Mouse (Mus musculus) cerebellum, adult 2 months (tissue): ENCODE results near the gene Olfr1107. TPM values are rescaled to one million over a fixed set of nuclear protein-coding genes. Genes with fewer than 3 reads are reported as not detected.

Source experiments
- DNase-seq, 2 experiments: peaks; one replicate each; pipeline ENCODE4 v3.0.0; 2021
- H3K27ac ChIP-seq: fragments of 200-500 bp; 2 replicates; pipeline ENCODE4 v1.5.1; 2012; ENCODE audit warnings: low read length, control low read depth, inconsistent platforms; ENCODE audit not compliant: insufficient read depth
- H3K27me3 ChIP-seq: fragments of 200-500 bp; 2 replicates; pipeline ENCODE4 v1.6.1; 2012; ENCODE audit warnings: inconsistent platforms, mild to moderate bottlenecking, low read length, moderate library complexity; ENCODE audit not compliant: control insufficient read depth, insufficient read depth
- H3K4me1 ChIP-seq: fragments of 200-500 bp; 2 replicates; pipeline ENCODE4 v1.6.1; 2011; ENCODE audit warnings: low read length; ENCODE audit not compliant: control insufficient read depth, insufficient read depth
- H3K4me3 ChIP-seq: fragments of 200-500 bp; replicated peaks from 2 replicates; pipeline ENCODE3; 2011; ENCODE audit warnings: mild to moderate bottlenecking, low read depth, low read length, control low read depth; ENCODE audit not compliant: insufficient read depth
- CTCF ChIP-seq: fragments of 200-500 bp; IDR thresholded peaks from 2 replicates; pipeline ENCODE4 v1.5.1; 2011; ENCODE audit warnings: low read depth, mild to moderate bottlenecking, control low read depth, low read length, moderate library complexity, borderline replicate concordance; ENCODE audit not compliant: insufficient read depth
- POLR2A ChIP-seq: fragments of 200-500 bp; IDR thresholded peaks from 2 replicates; pipeline ENCODE4 v1.6.1; 2011; ENCODE audit warnings: low read length, control low read depth, borderline replicate concordance; ENCODE audit not compliant: insufficient read depth
- WGBS: fragments of 180-500 bp; shearing (Covaris S2); methylation state at CpG from one replicate; pipeline ENCODE4 v1.1.7; 2018; 5-methylcytosine and 5-hydroxymethylcytosine counted together
- polyA plus RNA-seq: library from polyadenylated mRNA; depleted of rRNA; stranded (reverse); fragments of >200 nt; gene quantifications from 2 replicates; pipeline ENCODE4 v1.2.3, GENCODE M21; 2012; rRNA removed

Olfr1107 gene
- not detected in 2 replicates for polyA plus RNA-seq

GRCm38 (mm10) chr2:87075717-87076116, at the start of gene Olfr1107:
Gene Olfr1107, minus strand, starts transcription at chr2:87075817.
- WGBS, result 65% methylated on average over 1 of the region's 1 CpGs
- no peak for DNase-seq
- Histone ChIP-seq H3K4me1 (no peaks in the 10 kb centered on the region), H3K27ac (no peak within 1 kb of the TSS), H3K27me3 (no peaks in the 10 kb centered on the region), H3K4me3 (no peak within 1 kb of the TSS)
- TF ChIP-seq POLR2A (no peak), CTCF (no peak)

DNA sequence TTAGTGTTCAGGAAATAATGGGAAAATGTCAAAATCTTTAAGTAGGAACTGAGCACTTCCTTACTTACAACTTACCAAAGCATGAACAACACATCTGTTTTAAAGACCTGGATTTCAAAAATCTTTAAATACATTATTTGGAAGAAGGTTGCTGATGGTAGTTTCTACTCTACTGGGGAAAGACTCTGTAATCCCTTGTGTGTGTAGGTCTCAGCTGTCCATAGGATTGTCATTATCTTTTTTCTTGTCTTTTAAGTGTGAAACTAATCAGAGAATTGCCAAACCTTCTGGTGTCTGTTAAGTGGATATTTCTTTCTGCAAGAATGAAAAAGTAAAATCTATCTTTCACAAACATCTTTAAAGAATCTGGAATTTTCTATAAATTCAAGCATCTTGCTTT, 38.9 kb upstream of the Olfr1107 start, which contains the start of gene Olfr259:
Olfr259 (minus strand) TSS at position 101 of the 400 bp plus-strand sequence.
- no peak for DNase-seq
- no peak within 1 kb of the TSS for H3K27ac ChIP-seq
- H3K27me3 ChIP-seq, result no peaks in the 10 kb centered on the region
- H3K4me1 ChIP-seq, result no peaks in the 10 kb centered on the region
- TF ChIP-seq CTCF (no peak), POLR2A (no peak)
- H3K4me3 ChIP-seq, result no peak within 1 kb of the TSS

DNA sequence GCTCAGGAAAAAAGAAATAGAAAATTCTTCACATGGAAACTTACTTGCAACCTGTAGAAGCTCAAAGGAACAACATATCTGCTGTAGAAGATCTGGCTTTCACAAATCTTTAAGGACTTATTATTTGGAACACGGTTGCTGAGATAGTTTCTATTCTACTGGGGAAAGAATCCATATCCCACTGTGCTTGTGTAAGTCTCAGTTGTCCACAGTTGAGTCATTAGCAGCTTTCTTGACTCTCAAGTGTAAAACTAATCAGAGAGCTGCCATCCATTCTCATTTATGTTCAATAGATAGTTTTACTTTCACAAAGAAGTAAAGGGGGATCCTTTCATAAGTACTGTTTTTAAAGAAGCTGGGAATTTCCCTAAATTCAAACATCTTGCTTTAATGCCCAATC, 20.3 kb upstream of the Olfr1107 start, which contains the start of gene Olfr1109:
Olfr1109 (minus strand) TSS at position 101 of the 400 bp plus-strand sequence.
- Histone ChIP-seq H3K27ac (no peak within 1 kb of the TSS), H3K27me3 (no peaks in the 10 kb centered on the region), H3K4me1 (no peaks in the 10 kb centered on the region), H3K4me3 (no peak within 1 kb of the TSS)
- no peak for DNase-seq
- WGBS, result 38% methylated on average over 1 of the region's 1 CpGs
- TF ChIP-seq CTCF (no peak), POLR2A (no peak)

- 57% methylated on average over 1 of the region's 1 CpGs for WGBS
- no peaks in the 10 kb centered on the region for H3K4me1 ChIP-seq
- no peak within 1 kb of the TSS for H3K27ac ChIP-seq
- no peak within 1 kb of the TSS for H3K4me3 ChIP-seq
- TF ChIP-seq POLR2A (no peak), CTCF (no peak)
- no peaks in the 10 kb centered on the region for H3K27me3 ChIP-seq
- no peak for DNase-seq
Observed at GRCm38 (mm10) chr2:87052173-87052572, 23.4 kb downstream of the Olfr1107 start, which contains the start of gene Olfr1106. Gene Olfr1106, minus strand, starts transcription at chr2:87052273.

DNA sequence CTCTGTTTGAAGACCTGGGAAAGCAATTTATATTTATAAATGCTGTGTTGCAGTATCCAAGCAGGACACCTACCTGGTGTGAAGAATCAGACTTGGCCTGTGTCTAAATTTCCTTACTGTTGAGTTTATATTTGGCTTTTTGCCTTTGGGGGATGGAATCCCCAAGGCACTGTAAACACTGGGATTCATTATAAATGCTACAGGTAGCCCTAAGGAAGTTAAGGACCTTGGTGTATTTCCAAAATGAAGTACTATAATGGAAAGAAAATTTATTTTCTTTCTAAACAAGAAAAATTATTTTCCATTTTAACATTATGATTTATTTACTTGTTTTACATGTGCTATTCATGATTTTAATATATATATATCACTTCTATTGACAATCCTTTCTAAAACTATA, 39.2 kb downstream of the Olfr1107 start, which contains the start of gene Olfr1105:
Olfr1105 (minus strand) TSS at position 101 of the 400 bp plus-strand sequence.
- Histone ChIP-seq H3K27me3 (no peaks in the 10 kb centered on the region), H3K4me3 (no peak within 1 kb of the TSS), H3K27ac (no peak within 1 kb of the TSS), H3K4me1 (no peaks in the 10 kb centered on the region)
- no peak for DNase-seq
- no peak for TF ChIP-seq POLR2A
- no peak for TF ChIP-seq CTCF

DNA sequence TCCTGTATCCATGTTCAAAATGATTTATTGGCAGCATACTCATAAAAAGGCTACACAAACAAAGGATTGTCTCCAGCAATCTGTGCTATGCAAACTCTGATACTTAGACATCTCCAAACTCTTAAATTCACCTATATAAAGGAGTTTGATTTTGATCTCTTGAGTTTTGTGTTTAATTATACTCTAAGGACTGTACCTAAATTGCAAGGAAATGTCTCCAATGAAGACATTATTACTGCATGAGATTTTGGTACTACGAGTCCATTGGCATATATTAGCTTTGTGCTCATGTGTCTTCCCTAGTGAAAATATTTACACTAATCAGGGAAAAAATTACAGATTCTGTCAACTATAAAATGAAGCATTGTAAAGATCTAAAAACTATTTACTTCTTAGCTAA, 48.6 kb downstream of the Olfr1107 start, which contains the start of gene Olfr1104:
Olfr1104 (minus strand) TSS at position 101 of the 400 bp plus-strand sequence.
- Histone ChIP-seq H3K4me1 (no peaks in the 10 kb centered on the region), H3K27me3 (no peaks in the 10 kb centered on the region), H3K27ac (no peak within 1 kb of the TSS), H3K4me3 (no peak within 1 kb of the TSS)
- no peak for TF ChIP-seq POLR2A
- no peak for TF ChIP-seq CTCF
- 88% methylated on average over 1 of the region's 1 CpGs for WGBS
- DNase-seq, result no peak

Other genes with a start within 250 kb of the Olfr1107 start
- not detected in 2 replicates for gene Olfr1095, start 224.1 kb downstream of the Olfr1107 start, polyA plus RNA-seq
- not detected in 2 replicates for gene Gm13723, start 201.0 kb downstream of the Olfr1107 start, polyA plus RNA-seq
- not detected in 2 replicates for gene Olfr1097, start 183.6 kb downstream of the Olfr1107 start, polyA plus RNA-seq
- gene Olfr1098, start 151.3 kb downstream of the Olfr1107 start, polyA plus RNA-seq, result not detected in 2 replicates
- gene Olfr1099, start 115.1 kb downstream of the Olfr1107 start, polyA plus RNA-seq, result not detected in 2 replicates
- gene Olfr1100, start 95.9 kb downstream of the Olfr1107 start, polyA plus RNA-seq, result not detected in 2 replicates
- not detected in 2 replicates for gene Olfr1101, start 84.6 kb downstream of the Olfr1107 start, polyA plus RNA-seq
- not detected in 2 replicates for gene Olfr1102, start 77.4 kb downstream of the Olfr1107 start, polyA plus RNA-seq
- gene Olfr1104, start 48.7 kb downstream of the Olfr1107 start, polyA plus RNA-seq, result not detected in 2 replicates
- not detected in 2 replicates for gene Olfr1105, start 39.3 kb downstream of the Olfr1107 start, polyA plus RNA-seq
- gene Olfr1106, start 23.5 kb downstream of the Olfr1107 start, polyA plus RNA-seq, result not detected in 2 replicates
- gene Olfr1109, start 20.2 kb upstream of the Olfr1107 start, polyA plus RNA-seq, result not detected in 2 replicates
- gene Olfr259, start 38.8 kb upstream of the Olfr1107 start, polyA plus RNA-seq, result not detected in 2 replicates
- not detected in 2 replicates for gene Olfr1110, start 64.5 kb upstream of the Olfr1107 start, polyA plus RNA-seq
- not detected in 2 replicates for gene Olfr1111, start 76.8 kb upstream of the Olfr1107 start, polyA plus RNA-seq
- gene Olfr1112, start 112.0 kb upstream of the Olfr1107 start, polyA plus RNA-seq, result not detected in 2 replicates
- not detected in 2 replicates for gene Olfr1113, start 133.2 kb upstream of the Olfr1107 start, polyA plus RNA-seq
- not detected in 2 replicates for gene Olfr1115, start 172.2 kb upstream of the Olfr1107 start, polyA plus RNA-seq
- not detected in 2 replicates for gene Olfr1116, start 191.7 kb upstream of the Olfr1107 start, polyA plus RNA-seq
- gene Olfr1118, start 231.8 kb upstream of the Olfr1107 start, polyA plus RNA-seq, result not detected in 2 replicates